Mouse (Mus musculus) cerebellum, postnatal 36 days (tissue): Measurements from ENCODE around the gene Ypel1.

Experiments used
- DNase-seq, 2 experiments: peaks; one replicate each; pipeline ENCODE4 v3.0.0; 2021 to 2022; ENCODE audit warnings: mixed read lengths in 2 of 2

Gene Ypel1

DNA sequence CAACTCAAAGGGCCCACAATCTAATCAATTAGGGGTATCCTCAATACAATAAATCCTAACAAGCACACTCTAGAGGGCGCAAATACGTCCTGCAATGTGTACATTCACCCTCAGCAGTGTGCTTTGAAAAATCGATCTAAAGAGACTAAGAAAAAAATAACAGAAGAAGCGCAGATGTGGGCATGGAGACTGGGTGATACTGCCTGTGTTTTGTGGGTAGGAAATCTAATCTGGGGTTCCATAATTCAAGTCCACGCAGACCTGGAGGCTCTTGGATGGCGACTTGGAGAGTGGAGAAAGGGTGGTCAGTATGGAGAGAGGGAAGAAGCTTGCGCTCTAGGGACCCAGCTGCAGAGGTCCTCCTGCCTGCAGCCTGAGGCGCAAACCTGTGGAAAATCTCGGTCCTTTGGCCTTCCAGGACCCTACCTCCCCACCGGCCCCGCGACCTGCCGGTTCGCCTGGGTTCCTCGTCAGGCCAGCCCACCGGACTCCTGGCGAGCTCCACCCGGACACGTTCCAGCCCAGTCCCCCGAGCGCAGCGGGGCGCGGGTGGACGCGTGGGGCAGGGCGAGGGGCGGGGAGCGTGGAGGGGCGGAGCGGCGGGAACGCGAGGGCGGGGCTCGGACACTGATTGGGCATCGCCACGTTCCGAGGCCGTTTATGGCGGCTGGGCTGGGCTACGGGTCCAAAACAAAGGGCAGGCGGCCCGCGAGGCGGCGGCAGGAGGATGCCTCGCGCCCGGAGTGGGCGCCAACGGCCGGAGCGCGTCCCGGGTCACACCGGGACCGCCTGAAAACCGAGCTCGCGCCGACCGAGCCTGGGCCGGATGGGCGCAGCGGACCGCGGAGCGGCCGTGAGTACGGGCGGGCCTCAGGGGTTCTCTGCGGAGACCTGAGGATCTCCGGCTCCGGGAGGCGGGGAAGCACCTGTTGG, at the start of gene Ypel1:
TSS of gene Ypel1 (plus strand) at position 186 of the 933 bp plus-strand sequence.
- peak; percentile 85 to 87 for DNase-seq

DNA sequence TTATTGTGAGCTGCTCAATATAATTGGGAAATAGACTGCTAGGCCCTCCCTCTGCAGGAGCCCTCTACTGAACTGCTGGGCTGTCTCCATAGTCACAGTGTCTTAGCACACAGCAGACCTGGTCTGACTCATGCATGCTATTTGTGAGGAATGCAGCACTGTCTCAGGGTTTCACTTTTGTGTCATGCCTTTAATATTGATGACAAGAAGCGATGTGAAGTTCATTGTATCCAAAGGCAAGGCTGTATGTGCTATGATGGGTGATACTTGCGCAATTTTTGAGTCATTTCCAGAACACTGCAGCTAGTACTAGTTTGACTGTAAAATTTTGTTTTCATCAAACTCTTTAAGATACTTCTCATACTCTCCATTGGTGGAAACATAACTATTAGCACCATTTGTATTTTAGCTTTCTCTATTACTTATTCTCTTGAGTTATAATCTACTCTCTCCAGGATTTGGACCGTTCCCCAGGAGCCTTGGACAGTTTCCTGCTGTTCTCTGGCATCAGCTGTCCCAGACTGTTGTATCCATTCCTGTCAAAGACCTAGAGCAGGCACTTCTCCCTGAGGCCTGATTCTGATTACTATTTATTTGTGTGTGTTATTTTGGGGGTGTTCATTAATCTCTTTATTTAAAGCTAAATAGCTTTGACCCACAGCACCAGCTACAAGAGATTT, 44.9 kb upstream of the Ypel1 start:
- peak; percentile 52 to 57 for DNase-seq

DNA sequence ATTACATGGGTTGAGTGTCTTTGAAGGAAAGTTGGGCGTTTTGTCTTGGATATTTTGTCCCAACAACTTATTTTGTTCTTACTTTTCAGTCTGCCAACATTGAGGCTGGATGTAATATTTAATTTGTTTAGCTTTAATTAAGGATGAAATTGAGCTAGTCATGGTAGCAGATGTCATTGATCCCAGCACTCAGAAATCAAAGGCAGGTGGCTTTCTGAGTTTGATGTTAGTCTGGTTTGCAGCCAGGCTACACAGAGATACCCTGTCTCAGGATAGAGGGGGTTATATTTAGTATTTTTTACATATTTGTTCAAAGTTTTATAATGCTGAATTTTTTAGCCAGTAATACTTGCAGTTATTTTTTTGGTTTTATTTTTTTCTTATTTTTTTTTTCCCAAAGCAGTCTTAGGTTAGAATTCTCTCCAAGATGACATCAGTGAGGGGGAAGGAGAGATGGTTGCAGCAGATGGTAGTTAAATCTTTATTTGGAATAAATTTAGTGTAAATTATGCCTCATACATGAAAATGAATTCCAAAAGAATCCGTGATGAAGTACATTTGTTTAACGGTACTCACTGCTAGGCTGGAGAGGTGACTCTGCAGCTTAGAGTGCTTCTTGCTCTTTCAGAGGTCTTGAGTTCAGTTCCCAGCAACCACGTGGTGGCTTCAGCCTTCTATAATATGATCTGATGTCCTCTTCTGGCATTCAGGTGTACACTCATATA, 39.4 kb upstream of the Ypel1 start:
- DNase-seq = no peak

DNA sequence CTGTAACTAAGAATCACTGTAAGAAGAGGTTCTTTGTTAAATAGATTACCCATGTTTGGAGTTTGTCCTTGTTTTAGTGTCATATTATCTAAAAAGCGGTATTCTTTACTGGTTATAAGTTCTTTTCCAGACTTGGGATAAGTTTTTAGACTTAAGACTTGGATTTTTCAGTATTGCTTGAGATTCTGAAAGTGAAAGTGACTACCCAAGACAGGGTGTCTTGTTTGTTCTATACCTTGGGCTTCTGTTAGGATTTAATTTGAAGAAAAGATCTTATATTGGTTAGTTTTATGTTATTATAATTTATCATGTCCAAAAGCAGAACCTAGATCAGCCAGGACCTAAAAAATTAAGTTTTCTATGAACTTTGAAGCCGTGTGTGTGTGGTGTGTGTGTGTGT, 35.7 kb upstream of the Ypel1 start:
- no peak for DNase-seq

DNA sequence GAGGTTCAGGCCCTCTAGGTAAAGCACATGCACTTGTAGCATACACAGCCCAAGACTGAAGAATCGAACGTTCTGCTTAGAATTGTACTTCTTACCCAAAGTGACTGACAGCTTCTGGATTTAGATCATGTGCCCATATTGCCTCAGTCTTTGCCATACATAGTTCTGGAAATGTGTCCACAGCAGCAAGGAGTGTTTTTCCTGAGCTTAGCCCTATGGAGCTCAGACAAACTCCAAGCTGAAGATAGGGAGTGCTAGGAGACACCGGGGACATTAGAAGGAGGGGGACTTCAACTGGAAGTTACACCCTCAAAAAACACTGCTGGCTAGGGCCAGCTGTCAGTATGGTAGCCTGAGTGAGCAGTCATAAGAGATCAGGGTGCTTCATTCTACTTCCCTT, 28.8 kb upstream of the Ypel1 start:
- DNase-seq = no peak

DNA sequence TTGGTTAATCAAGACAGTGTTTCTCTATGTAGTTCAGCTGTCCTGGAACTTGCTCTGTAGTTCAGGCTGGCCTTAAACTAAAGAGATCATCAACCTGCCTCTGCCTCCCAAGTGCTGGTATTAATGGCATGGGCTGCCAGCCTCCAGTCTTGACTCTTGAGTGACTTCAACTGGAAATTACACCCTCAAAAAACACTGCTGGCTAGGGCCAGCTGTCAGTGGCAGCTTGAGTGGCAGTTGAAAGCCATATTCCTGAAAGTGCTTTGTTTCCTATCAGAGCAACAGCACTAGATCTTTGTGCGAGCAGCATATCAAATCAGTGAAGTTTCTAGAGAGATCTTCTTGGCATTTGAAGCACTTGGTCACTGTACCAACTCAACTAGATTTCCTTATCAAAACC, 28.1 kb upstream of the Ypel1 start:
- no peak for DNase-seq

DNA sequence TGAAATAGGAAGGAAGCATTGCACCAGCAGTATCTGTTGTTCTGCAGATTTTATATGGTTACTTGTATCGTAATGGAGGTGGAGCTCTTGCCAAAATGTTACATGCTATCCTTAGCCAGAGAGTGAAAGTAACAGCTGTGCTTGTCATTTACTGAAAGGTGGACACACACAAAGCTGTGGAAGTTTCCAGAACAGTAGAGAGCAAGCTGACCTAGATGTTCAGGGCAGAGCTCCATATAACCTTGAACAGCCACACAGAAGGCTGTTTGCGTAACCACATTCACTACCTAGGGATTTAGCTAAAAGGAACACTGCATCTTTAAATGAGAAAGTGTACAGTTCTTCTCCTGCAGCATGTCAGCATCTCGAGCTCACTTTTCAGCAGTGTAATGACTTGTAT, 25.2 kb upstream of the Ypel1 start:
- no peak for DNase-seq

DNA sequence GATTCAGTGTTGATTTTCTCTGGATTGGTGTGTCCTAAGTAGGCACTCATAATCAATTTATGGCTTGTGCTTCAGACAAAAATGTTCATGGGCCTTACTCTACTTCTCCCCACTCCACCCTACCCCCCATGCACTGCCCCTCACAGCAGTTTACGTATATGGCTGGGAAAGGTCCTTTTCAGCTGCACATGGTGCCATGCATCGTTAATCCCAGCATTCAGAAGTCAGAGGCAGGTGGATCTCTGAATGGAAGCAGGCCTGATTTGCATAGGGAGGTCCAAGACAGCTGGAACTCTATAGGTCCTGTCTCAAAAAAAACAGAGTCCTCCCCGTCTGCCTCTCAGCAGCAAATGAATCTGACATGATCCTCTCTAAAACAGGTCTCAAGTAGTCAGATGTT, 24.2 kb upstream of the Ypel1 start:
- DNase-seq = no peak

DNA sequence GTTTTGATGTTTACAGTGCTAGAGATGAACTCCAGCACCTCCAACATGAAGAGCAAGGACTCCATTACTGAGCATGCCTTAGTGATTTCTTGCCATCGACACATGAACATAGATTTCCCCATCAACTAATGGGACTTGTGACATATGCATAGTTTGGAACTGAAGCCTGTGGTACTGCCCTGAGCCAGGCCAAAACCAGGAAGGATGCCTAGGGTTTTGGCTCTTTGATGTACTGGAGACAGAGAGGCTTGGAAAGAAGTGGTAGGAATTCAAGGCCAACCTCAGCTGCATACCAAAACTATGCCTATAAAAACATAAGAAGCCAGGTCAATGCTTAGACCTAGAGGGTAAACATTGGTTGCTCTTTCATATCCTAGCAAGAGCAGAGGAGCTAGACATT, 19.6 kb upstream of the Ypel1 start:
- no peak for DNase-seq

DNA sequence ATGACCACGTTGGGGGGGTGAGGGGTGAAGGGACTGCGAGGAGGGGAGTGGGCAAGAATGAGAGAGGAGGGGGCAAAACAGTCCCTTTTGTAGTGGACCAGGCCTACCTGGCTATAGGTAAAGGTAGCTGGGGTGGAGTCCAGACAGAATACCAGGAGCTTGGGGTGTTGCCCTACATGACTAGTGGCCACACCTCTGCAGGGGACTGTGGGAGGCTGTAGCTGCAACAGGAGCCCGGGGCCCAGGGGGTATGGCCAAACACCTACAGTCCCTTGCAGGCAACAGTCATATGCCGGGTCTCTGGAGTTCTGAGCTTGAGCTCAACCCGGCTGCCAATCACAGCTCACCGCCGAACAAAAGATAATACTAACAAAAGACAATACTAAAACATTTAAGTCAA, 17.4 kb upstream of the Ypel1 start:
- DNase-seq = no peak

DNA sequence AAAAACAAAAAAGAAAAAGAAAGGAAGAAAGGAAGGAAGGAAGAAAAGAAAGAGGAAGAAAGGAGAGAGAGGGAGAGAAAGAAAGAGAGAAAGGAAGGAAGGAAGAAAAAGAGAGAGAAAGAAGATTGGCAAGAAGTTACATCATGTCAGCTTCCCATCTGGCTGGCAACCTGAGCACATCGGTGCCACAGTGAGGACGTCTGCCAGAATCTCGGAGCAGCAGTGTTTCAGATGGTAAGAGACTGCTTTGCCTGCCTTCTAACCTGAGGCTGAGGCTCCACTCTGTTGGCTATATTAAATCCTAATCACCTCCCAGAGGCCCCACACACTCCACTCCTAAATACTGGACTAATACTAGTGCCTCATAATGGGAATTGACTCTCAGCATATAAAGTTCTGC, 15.6 kb upstream of the Ypel1 start:
- DNase-seq = no peak

DNA sequence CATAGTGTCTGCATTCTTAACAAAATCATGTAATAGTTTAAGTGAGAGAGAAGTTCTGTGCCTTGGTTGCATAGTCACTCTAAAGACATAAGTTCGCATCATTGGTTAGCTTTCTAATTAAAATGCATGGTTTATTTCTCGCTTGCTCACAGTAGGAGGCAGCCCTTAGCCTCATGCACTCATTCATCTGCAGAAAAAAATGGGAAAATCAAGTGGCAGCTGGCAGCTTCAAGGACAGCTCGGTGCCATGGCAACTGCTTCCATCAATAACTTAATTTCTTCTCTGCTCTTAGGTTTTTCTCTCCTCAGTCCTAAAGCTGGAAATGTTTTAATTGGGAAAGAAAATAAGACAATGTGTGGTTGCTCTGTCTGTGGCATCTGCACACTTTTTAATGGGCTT, 13.9 kb upstream of the Ypel1 start:
- DNase-seq = no peak

DNA sequence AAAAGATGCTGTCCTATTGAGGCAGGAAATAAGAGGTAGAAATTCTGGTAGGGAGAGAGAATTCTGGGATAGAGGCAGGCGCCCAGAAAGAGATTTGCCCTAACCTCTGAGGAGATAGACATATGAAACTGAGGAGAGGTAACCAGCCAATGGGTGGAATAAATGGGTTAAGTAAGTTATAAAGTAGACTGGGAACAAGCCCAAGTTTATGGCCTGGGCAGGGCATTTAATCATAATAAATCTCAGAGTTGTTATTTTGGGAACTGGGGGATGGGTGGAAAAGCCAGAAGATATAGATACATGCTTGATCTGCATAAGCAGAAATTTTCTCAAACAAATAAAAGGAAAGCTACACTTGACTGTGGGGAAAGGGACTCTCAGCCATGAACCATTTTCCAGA, 7.2 kb upstream of the Ypel1 start:
- no peak for DNase-seq

DNA sequence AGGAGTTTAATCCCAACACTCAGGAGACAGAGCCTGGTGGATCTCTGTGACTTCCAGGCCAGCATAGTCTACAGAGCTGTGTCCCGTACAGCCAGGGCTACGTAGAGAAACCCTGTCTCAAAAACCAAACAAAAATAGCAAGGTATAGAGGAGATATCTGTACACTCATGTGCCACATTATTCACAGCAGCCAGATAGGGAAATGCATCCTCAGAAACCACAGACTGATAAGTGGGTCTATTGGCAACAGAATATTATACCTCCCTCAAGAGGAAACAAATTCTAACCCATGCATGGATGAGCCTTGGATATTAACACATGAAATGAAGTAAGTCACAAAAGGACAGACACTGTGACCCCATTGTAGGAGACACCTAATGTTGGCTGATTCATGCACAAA, 1.9 kb upstream of the Ypel1 start:
- DNase-seq = no peak

DNA sequence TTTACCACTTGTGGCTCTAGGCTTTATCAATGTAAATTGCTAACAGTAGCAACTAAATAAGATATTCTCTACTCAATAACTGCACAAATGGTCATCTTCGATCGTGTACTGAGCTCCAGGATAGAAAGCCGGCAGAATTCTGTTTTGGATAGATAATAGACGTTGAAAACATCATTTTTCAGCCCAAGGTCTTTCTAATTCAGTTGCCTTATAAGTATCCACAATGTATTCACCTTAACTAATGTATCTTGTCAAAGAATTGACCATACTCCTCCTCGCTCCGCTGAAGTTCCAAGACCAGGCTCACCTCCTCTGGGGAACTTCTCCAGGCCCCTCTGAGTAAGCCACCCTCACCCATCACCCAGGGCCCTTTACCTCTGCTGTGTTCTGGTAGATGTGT, 1.2 kb downstream of the Ypel1 start:
- DNase-seq = no peak

DNA sequence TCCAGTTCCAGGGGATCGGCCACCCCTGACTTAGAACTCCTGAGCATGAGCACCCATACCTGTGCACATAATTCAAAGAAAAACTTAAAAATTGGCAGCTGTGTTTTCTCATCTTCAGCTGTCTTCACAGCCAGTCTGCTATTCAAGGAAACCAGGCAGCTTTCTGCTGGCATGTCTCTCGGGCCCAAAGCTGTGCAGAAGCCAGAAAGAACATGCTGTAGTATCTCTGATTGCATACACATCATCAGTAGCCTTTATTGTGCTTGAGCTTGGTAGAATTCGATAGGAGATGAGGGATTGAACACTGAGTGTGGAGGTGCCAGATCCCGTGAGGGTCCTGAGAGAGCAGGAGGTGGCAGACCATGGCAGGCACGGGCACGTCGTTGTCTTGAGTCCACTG, 3.5 kb downstream of the Ypel1 start:
- DNase-seq = no peak

DNA sequence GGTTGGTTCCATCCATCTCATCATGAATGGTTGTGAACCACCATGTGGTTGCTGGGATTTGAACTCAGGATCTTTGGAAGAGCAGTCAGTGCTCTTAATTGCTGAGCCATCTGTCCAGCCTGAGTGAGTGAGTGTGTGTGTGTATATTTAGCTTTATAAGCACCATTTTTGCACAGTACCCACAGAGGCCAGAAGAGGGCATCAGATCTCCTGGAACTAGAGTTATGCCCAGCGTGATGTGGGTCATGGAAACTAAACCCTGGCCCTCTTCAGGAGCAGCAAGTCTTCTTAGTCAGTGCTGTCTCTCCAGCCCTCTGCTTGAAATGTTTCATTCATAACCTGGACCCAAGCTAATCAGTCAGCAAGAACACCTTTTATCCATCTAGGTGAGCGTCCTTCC, 6.8 kb downstream of the Ypel1 start:
- DNase-seq = no peak

DNA sequence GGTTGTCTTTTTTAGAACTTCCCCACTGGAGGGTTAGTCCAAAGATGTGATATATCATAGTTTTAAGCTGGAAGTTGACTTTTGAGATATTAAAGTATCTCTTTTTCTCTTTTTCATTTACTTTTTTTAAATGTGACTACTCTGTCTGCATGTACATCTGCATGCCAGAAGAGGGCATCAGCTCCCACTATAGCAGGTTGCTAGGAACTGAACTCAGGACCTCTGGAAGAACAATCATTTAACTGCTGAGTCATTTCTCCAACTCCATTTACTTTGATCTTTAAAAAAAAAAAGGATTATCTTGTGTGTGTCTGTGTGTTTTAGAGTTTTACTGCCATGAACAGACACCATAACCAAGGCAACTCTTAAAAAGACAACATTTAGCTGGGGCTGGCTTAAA, 7.4 kb downstream of the Ypel1 start:
- DNase-seq = no peak

DNA sequence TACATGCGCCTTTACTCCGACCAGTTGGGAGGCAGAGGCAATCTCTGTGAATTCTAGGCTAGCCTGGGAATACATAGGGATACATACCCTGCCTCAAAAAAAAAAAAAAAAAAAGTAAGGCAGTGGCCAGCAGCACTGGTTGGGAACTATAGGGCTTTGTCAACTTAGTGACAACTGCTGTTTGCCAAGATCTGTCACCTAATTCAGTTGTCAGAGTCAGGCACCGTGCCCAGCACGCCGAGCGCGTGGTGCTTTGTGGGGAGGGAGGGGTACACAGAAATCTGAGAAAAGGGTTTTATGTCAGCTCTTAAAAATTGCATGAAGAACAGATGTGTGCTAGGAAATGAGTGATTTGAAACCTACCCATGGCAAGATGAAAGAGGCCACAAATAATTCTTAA, 8.6 kb downstream of the Ypel1 start:
- DNase-seq = no peak

DNA sequence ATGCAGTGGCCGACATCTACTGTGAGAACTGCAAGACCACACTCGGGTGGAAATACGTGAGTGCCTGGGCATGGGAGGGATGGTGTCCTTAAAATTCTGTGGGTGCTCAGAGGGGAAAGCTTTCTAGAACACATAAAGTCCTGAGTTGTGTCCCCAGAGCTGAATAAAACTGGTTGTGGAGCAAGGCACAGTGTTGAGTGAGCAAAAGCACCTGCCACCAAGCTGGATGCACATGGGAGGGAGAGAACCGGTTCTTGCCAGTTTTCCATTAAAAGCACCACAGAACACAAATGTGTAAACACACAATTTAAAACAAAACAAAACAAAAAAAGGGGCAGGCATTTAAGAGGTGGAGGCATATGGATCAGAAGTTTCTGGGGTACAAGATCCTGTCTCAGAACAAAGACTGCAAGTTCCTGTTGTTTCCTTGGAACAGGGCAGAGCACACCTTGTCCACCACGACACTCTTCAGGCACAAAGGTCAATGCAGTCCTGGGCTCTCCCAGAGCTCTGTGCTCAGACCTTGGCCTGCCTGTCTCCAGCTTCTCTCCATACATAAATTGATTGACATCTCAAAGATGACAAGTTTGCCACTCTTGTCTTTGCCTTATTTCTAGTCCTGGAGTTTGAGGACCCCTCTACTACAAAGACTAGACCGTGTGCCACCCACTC, 12.8 kb downstream of the Ypel1 start:
- no peak for DNase-seq

DNA sequence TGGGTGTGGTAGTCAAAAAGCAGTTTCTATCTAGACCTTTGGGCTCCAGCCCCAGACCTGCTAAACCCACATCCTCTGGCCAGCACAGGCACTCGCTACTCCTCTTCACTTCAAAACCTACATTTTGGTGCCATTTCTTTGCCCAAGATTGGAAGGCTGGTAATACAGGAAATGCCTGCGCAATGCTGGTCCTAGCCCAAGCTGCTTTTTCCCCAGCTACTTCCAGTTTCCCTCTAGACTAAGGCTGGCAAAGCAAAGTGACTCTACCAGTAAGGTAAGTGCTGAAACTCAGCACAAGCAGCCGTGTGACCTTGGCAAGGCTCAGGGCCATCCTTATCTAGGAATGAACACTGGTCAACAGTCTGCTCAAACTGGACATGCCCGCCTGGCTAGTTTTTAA, 16.1 kb downstream of the Ypel1 start:
- DNase-seq = no peak

DNA sequence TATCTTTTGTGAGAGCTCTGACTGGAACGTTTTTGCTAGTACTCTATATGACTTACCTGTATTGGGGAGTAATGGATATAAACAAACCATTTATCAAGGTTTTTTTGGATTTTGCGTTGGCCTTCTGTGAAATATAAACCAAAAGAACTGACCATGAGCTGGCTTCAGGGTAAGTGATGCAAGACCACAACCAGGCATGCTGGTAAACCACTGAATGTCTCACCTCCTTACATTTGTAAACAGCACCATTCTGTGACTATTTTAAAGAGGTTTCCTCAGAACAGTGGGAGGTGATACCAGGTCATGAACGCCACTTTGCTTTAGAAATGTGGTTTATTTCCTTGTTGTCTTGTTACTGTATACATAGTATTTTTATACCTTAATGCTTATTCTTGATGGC, 16.7 kb downstream of the Ypel1 start:
- DNase-seq = no peak

DNA sequence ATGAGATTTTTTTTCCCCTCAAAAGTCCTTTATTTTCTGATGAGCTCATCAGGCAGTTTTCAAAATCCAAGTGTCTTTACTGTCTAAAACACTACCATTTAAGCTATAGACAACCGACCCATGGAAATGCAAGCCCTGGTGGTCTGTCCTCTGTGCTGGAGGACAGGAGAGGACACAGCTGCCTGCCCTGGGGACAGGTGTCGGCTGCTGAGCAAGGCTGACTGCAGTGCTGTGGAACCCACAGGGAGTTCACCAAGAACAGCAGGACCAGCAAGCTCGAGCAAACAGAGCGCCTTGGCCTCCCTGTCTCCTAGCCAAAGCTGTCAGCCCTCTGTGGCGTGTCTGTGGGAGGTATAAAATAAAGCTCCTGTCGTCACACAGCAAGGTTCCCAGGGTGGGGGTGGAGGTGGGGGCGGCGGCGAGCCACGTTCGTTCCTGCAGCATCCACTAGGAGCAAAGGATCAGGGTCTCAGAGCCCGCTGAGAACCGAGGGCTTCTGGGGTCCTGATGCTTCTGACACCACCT, 17.2 kb downstream of the Ypel1 start:
- DNase-seq = no peak
